Mouse (Mus musculus) ES-Bruce4 (cell line): Measurements from ENCODE around the gene Naif1.

Source experiments
- CTCF ChIP-seq: IDR thresholded peaks from one replicate; pipeline ENCODE4 v1.8.1; 2011; ENCODE audit warnings: low read depth, low read length
- POLR2A ChIP-seq: IDR thresholded peaks from one replicate; pipeline ENCODE4 v1.8.1; 2011; ENCODE audit warnings: low read length; ENCODE audit not compliant: insufficient read depth

GRCm38 (mm10) chr2:32439177-32439576 lies 11.1 kb upstream of the Naif1 start:
- no peak for TF ChIP-seq CTCF
- TF ChIP-seq POLR2A: no peak
